Comparison of ENCODE assay signal across 26 mouse cellular contexts in the genomic region with DNA sequence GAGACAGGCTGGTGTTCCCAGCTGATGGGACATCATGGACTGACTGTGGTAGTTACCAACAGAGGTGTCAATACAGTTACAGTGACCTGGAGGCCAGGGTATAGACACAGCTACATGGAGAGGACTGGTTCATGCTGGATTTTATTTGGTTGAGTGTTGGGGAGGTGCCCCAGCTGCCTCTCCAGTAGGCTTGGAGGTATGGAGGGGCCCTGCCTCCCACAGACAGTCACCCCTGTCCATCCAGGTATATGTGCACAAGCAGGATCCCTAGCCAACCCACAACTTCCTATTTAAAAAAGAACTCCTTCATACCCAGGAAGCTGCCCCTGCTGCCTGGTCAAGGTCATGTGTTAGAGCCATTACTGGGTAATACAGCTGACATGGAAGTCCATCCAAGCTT. TPM values are rescaled to one million over a fixed set of nuclear protein-coding genes. Genes with fewer than 3 reads are reported as not detected.
DNase-seq lines count a peak whose midpoint lies in the region; ATAC-seq and TF ChIP-seq lines count a peak whose summit lies in the region.
"Had no signal": no experiment of that assay in that cellular context is flagged by ENCODE, and none has a peak within 500 bp of the region (broad histone marks: within the 10 kb centered on the region; RNA-seq: fewer than 3 reads in every experiment).

No protein-coding gene starts in this region.

- H3K27ac ChIP-seq in heart, embryonic 10.5 days: no peak overlapping the region
- H3K27ac ChIP-seq in layer of hippocampus, adult 2 months: no peak overlapping the region

- H3K9me3 ChIP-seq in heart, embryonic 10.5 days: no peaks in the 10 kb centered on the region
- H3K9me3 ChIP-seq: G1E had no signal

- in situ Hi-C loops in Patski (cut with MboI; ENCODE audit: low pct_unique_long_range_greater_than_20kb): no loop called here

- H3K27me3 ChIP-seq in heart, embryonic 10.5 days (ENCODE audit: insufficient read depth, poor library complexity, severe bottlenecking): no peaks in the 10 kb centered on the region
- H3K27me3 ChIP-seq in Patski: peaks cover 5% of the 10 kb centered on the region
- H3K27me3 ChIP-seq: CH12.LX had no signal

- DNase-seq in heart, adult 11 months: peak; percentile 87
- no peak for DNase-seq in heart, postnatal 10 days
- DNase-seq in heart, embryonic 10.5 days (ENCODE audit: low spot score): peak; percentile 54
- no peak for DNase-seq in heart, postnatal 36 days
- peak; percentile 29 for DNase-seq in testis, postnatal 10 days (ENCODE audit: low spot score)
- no peak for DNase-seq in testis, postnatal 14 days (ENCODE audit: low spot score)
- DNase-seq in Patski (ENCODE audit: low read depth, low spot score): no peak
- no peak for DNase-seq in layer of hippocampus, adult 2 months (ENCODE audit: low spot score in 2 of 2)
- DNase-seq: adrenal gland, adult 2 months; adrenal gland, adult 8-10 months; adrenal gland, postnatal 10 days; adrenal gland, postnatal 14 days; adrenal gland, postnatal 25 days; adrenal gland, postnatal 36 days; B cell, adult 2 months; cerebellum, adult 11 months; cerebellum, adult 11-12 months; cerebellum, adult 18-20 months had no signal

- H3K4me1 ChIP-seq in heart, embryonic 10.5 days: peaks cover 15% of the 10 kb centered on the region

- no peak overlapping the region for H3K4me3 ChIP-seq in heart, embryonic 10.5 days
- no peak overlapping the region for H3K4me3 ChIP-seq in layer of hippocampus, adult 2 months

- peak; percentile 35 for ATAC-seq in Patski
- ATAC-seq: activated CD4-positive, CD25-positive, alpha-beta regulatory T cell, adult 4 months; CD4-positive, CD25-positive, alpha-beta regulatory T cell, adult 4 months had no signal

- intact Hi-C loops in heart, postnatal 10 days (cut with DNase I): loop anchor here (5.0 kb wide), 1 partner anchor 70 kb away; no protein-coding TSS in a partner anchor
- intact Hi-C loops in heart, postnatal 36 days (cut with DNase I): no loop called here

- POLR2A ChIA-PET in Patski (lab: Charles Lee): interaction anchor here (0.8 kb wide), 1 partner anchor 38 kb away, joined by 3 read pairs; no protein-coding TSS in a partner anchor

- TF ChIP-seq CTCF in Patski (IDR thresholded peaks at IDR 0.05): no peak
- no peak for TF ChIP-seq CTCF in layer of hippocampus, adult 2 months (conservative IDR thresholded peaks at IDR 0.05)

- H3K36me3 ChIP-seq in heart, embryonic 10.5 days: no peaks in the 10 kb centered on the region
- H3K36me3 ChIP-seq: G1E had no signal

- CTCF ChIA-PET in Patski (lab: Charles Lee): interaction anchor here (0.8 kb wide), 1 partner anchor 23 kb away, joined by 3 read pairs; no protein-coding TSS in a partner anchor

RNA-seq across cellular contexts. Expression of a gene that starts 27.0 kb away (rescaled TPM):
- total RNA-seq in heart, postnatal 10 days (2021): 10 to 100 TPM; 77.5 to 93.1 TPM
- 146 and 189 TPM in 2 replicates for polyA plus RNA-seq in heart, embryonic 10.5 days (2016; fragmentation: Nextera tagmentation; extraction: Ambion mirVana)
- total RNA-seq in heart, postnatal 36 days (2021): 10 to 100 TPM; 80.7 TPM
- not detected for polyA plus RNA-seq in Patski (2021)
- total RNA-seq in layer of hippocampus, adult 2 months (2021): not detected
- total RNA-seq: adrenal gland, adult 18-20 months; adrenal gland, adult 2 months; adrenal gland, adult 8-10 months; adrenal gland, postnatal 10 days; adrenal gland, postnatal 14 days; adrenal gland, postnatal 25 days; adrenal gland, postnatal 36 days; adrenal gland, postnatal 4 days; CH12.LX; G1E; MEL had no signal
- polyA plus RNA-seq: activated CD4-positive, CD25-positive, alpha-beta regulatory T cell, adult 4 months; brain, embryonic 14.5 days; CD4-positive, CD25-positive, alpha-beta regulatory T cell, adult 4 months; G1E had no signal

RNA-seq across cellular contexts. Expression of a gene that starts 36.9 kb away (rescaled TPM):
- 10 to 100 TPM; 35.7 to 38.2 TPM for total RNA-seq in heart, postnatal 10 days (2021)
- polyA plus RNA-seq in heart, embryonic 10.5 days (2016; fragmentation: Nextera tagmentation; extraction: Ambion mirVana): 51.1 and 51.6 TPM in 2 replicates
- total RNA-seq in heart, postnatal 36 days (2021): 10 to 100 TPM; 24.5 to 27.2 TPM
- 33.4 TPM for polyA plus RNA-seq in Patski (2021)
- total RNA-seq in layer of hippocampus, adult 2 months (2021): 10 to 100 TPM; 31.5 to 35.7 TPM

Comparison
In these comparisons a context has a peak if more than half of its experiments do, and no peak if none do; other contexts are left out.
1. DNase-seq: peak in heart, adult 11 months (single experiment), heart, embryonic 10.5 days (single experiment) and testis, postnatal 10 days (single experiment); none in heart, postnatal 10 days (0 of 2), heart, postnatal 36 days (0 of 2), testis, postnatal 14 days (single experiment), Patski (single experiment) and layer of hippocampus, adult 2 months (0 of 2).
2. RNA of a gene that starts 27.0 kb away (total RNA-seq): 77.5 to 93.1 TPM in heart, postnatal 10 days and 80.7 TPM in heart, postnatal 36 days; not detected in layer of hippocampus, adult 2 months; every median in the first group is over 10 times any median in the second.